Mouse (Mus musculus) ES-Bruce4 (cell line): ENCODE results near the gene Tmem131l. TPM values are rescaled to one million over a fixed set of nuclear protein-coding genes. Genes with fewer than 3 reads are reported as not detected.
A peak's percentile ranks its signal among the peaks of the same experiment; 100 is the strongest.

ENCODE experiments used
- H3K27ac ChIP-seq: 2 replicates; pipeline ENCODE4 v1.5.1; 2012; ENCODE audit warnings: low read length, inconsistent platforms; ENCODE audit not compliant: insufficient read depth
- H3K27me3 ChIP-seq: 2 replicates; pipeline ENCODE4 v1.6.1; 2012; ENCODE audit warnings: mild to moderate bottlenecking, low read length, inconsistent platforms; ENCODE audit not compliant: control insufficient read depth, poor library complexity, insufficient read depth, severe bottlenecking
- H3K36me3 ChIP-seq: 2 replicates; pipeline ENCODE4 v1.6.1; 2012; ENCODE audit warnings: inconsistent platforms, mild to moderate bottlenecking, low read length, moderate library complexity; ENCODE audit not compliant: control insufficient read depth, poor library complexity, insufficient read depth, severe bottlenecking
- H3K4me1 ChIP-seq: one replicate; pipeline ENCODE4 v1.8.1; 2011; ENCODE audit warnings: low read length; ENCODE audit not compliant: control insufficient read depth, insufficient read depth
- H3K4me3 ChIP-seq: 2 replicates; pipeline ENCODE4 v1.5.1; 2011; ENCODE audit warnings: low read depth, mild to moderate bottlenecking, low read length
- H3K9ac ChIP-seq: 2 replicates; pipeline ENCODE4 v1.6.1; 2012; ENCODE audit warnings: low read depth, mild to moderate bottlenecking, inconsistent platforms; ENCODE audit not compliant: poor library complexity, severe bottlenecking
- H3K9me3 ChIP-seq: replicated peaks from 2 replicates; pipeline ENCODE4 v1.6.1; 2012; ENCODE audit warnings: mild to moderate bottlenecking, low read length, inconsistent platforms; ENCODE audit not compliant: control insufficient read depth, poor library complexity, insufficient read depth, severe bottlenecking
- CTCF ChIP-seq: IDR thresholded peaks from one replicate; pipeline ENCODE4 v1.8.1; 2011; ENCODE audit warnings: low read depth, low read length
- EP300 ChIP-seq: IDR thresholded peaks from 2 replicates; pipeline ENCODE4 v1.6.1; 2011; ENCODE audit warnings: low read depth, low read length; ENCODE audit not compliant: insufficient read depth
- POLR2A ChIP-seq: IDR thresholded peaks from one replicate; pipeline ENCODE4 v1.8.1; 2011; ENCODE audit warnings: low read length; ENCODE audit not compliant: insufficient read depth
- polyA plus RNA-seq: library from polyadenylated mRNA; stranded (reverse); fragments of >200 nt; gene quantifications from 2 replicates; pipeline ENCODE4 v1.2.4, GENCODE M21; 2011; ENCODE audit warnings: low read depth; ENCODE audit not compliant: missing spikeins, insufficient read depth, insufficient read length

The Tmem131l gene
- polyA plus RNA-seq, 1 experiment, result 51.5 TPM

GRCm38 (mm10) chr3:84010995-84011663, 28.8 kb downstream of the Tmem131l start:
- Histone ChIP-seq H3K9ac (no peak overlapping the region), H3K9me3 (no peaks in the 10 kb centered on the region), H3K27ac (no peak overlapping the region), H3K36me3 (no peaks in the 10 kb centered on the region), H3K4me3 (no peak overlapping the region), H3K27me3 (no peaks in the 10 kb centered on the region), H3K4me1 (peaks cover 9% of the 10 kb centered on the region)
- TF ChIP-seq CTCF (no peak), EP300 (no peak), POLR2A (no peak)

GRCm38 (mm10) chr3:84005989-84006388, 34.0 kb downstream of the Tmem131l start:
- H3K27me3 ChIP-seq, result no peaks in the 10 kb centered on the region
- no peak overlapping the region for H3K9ac ChIP-seq
- H3K9me3 ChIP-seq, result no peaks in the 10 kb centered on the region
- H3K36me3 ChIP-seq, result no peaks in the 10 kb centered on the region
- TF ChIP-seq EP300 (no peak), POLR2A (no peak), CTCF (no peak)
- no peak overlapping the region for H3K27ac ChIP-seq
- H3K4me3 ChIP-seq, result no peak overlapping the region
- H3K4me1 ChIP-seq, result peaks cover 16% of the 10 kb centered on the region

GRCm38 (mm10) chr3:84004330-84005090, 35.5 kb downstream of the Tmem131l start:
- H3K36me3 ChIP-seq, result no peaks in the 10 kb centered on the region
- no peaks in the 10 kb centered on the region for H3K9me3 ChIP-seq
- no peak overlapping the region for H3K9ac ChIP-seq
- H3K4me3 ChIP-seq, result no peak overlapping the region
- H3K27me3 ChIP-seq, result no peaks in the 10 kb centered on the region
- TF ChIP-seq POLR2A (no peak), CTCF (no peak), EP300 (no peak)
- no peak overlapping the region for H3K27ac ChIP-seq
- H3K4me1 ChIP-seq, result peaks cover 16% of the 10 kb centered on the region

- TF ChIP-seq CTCF, result no peak
- no peak for TF ChIP-seq POLR2A
- no peak for TF ChIP-seq EP300
- H3K4me3 ChIP-seq, result no peak overlapping the region
- no peaks in the 10 kb centered on the region for H3K9me3 ChIP-seq
- H3K9ac ChIP-seq, result no peak overlapping the region
- H3K4me1 ChIP-seq, result peaks cover 9% of the 10 kb centered on the region
- H3K36me3 ChIP-seq, result no peaks in the 10 kb centered on the region
- no peaks in the 10 kb centered on the region for H3K27me3 ChIP-seq
- H3K27ac ChIP-seq, result peak overlapping the region; percentile 78
Observed at GRCm38 (mm10) chr3:84002433-84003090, 37.4 kb downstream of the Tmem131l start.

- no peak for TF ChIP-seq POLR2A
- no peak for TF ChIP-seq EP300
- no peak for TF ChIP-seq CTCF
- no peaks in the 10 kb centered on the region for H3K9me3 ChIP-seq
- H3K4me1 ChIP-seq, result peaks cover 14% of the 10 kb centered on the region
- no peak overlapping the region for H3K9ac ChIP-seq
- no peaks in the 10 kb centered on the region for H3K27me3 ChIP-seq
- H3K27ac ChIP-seq, result no peak overlapping the region
- no peaks in the 10 kb centered on the region for H3K36me3 ChIP-seq
- no peak overlapping the region for H3K4me3 ChIP-seq
Observed at GRCm38 (mm10) chr3:83997563-83997962, 42.4 kb downstream of the Tmem131l start.
